Mouse (Mus musculus) cerebellum, adult 8-10 months (tissue): ENCODE results near the gene Mrpl30.

ENCODE experiments used
- DNase-seq: peaks from one replicate; pipeline ENCODE4 v3.0.0; 2022

Gene Mrpl30

DNA sequence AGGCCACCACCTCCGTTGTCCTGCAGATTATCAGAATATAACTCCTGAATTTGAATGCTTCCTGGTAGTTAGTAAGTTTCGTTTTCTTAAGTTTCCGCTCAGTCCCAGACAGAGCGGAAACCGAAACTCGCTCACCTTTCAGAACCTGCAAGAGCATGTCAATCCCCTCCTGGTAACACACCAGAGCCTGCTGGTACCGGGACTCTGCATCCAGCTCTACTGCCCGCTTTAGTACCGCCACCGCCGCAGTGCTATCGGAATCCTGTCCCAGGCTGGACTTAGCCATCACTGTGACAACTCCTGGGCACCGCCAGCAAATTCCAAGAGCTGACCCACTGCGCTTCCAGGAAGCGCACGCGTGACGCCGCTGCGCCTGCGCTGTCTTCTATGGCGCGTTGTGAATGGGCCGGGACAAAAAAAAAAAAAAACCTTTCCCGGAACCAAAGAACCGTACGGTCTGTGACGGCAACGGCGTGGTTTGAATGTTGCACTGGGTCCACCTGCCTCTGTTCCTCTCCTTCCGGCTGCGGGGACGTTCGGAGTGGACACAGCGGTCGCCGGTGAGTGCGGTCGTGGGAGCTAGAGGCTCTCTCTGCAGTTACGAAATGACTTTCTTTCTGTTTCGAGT, at the start of gene Mrpl30, which contains the start of gene Mitd1:
Gene Mrpl30 (plus strand): TSS at position 453 of the 628 bp plus-strand sequence.
Gene Mitd1 (minus strand): TSS at position 387 of the 628 bp plus-strand sequence.
- peak; percentile 94 for DNase-seq

DNA sequence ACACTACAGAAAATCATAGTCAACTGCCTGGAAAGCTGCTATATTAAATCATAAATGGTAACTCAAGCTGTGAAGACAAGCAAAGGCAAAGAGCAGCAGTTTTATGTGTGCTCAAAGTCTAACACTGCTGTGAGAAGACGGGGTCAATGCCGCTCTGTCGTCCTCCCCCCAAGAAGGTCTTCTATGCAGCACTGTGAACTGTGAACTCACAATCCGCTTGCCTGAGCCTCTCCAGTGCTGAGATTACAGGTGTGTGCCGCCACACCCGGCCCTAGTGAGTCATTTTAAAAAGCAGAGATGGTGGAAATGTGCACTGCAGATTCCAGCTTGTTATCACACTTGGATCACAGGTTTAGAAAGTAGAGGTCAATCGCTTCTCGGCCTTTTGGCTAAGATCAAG, 43.4 kb upstream of the Mrpl30 start:
- DNase-seq: no peak

GRCm38 (mm10) chr1:37850696-37851095, 39.6 kb upstream of the Mrpl30 start:
- no peak for DNase-seq

GRCm38 (mm10) chr1:37864511-37865400, 25.5 kb upstream of the Mrpl30 start:
- DNase-seq: peak; percentile 99

- no peak for DNase-seq
Observed at GRCm38 (mm10) chr1:37865401-37866215, 24.7 kb upstream of the Mrpl30 start.

DNA sequence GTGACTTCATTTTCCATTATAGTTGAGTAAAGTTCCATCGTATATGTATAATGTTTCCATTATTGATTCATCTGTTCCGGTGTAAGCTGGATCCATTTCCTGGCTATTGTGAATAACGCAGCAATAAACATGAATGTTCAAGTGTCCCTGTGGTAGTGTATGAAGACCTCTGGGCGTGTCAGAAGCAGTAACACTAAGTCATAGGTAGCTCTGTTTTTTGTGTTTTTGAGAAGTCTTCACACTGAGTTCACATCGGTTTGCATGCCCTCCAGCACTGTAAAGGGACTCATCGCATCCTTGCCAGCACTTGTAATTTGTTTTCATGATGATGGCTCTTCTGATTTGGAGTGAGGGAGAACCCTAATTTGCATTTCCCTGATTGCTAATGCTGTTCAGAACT, 24.0 kb upstream of the Mrpl30 start, which contains the start of gene Tsga10:
Gene Tsga10 (minus strand): TSS at position 144 of the 400 bp plus-strand sequence.
- DNase-seq: no peak

GRCm38 (mm10) chr1:37867056-37867455, 23.2 kb upstream of the Mrpl30 start:
- peak; percentile 44 for DNase-seq

GRCm38 (mm10) chr1:37867684-37868322, 22.5 kb upstream of the Mrpl30 start:
- DNase-seq: no peak

DNA sequence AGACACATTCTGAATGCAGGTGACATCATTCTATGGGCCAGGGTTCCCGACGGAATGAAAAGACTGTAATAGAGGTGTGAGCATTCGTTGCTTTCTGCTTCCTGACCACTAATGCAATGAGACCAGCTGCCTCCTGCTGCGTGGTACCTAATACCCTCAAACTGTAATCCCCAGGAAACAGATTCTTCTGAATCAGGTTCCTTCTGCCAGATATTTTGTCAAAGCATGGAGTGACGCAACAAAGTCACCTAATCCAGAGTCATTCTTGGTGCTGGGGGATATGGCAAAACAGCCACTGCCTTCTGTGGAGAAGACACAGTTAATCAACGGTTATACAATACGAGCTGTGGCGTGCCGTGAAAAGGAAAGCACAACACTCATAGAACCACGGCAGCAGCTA, 21.6 kb upstream of the Mrpl30 start:
- DNase-seq: no peak

- no peak for DNase-seq
Observed at GRCm38 (mm10) chr1:37869362-37869761, 20.9 kb upstream of the Mrpl30 start.

- no peak for DNase-seq
Observed at GRCm38 (mm10) chr1:37871704-37872103, 18.6 kb upstream of the Mrpl30 start, which contains the start of gene Lipt1. TSS of gene Lipt1 (plus strand) at chr1:37871738.

- peak; percentile 70 for DNase-seq
Observed at GRCm38 (mm10) chr1:37872131-37873067, 17.9 kb upstream of the Mrpl30 start.

- DNase-seq: no peak
Observed at GRCm38 (mm10) chr1:37873157-37873556, 17.1 kb upstream of the Mrpl30 start.

DNA sequence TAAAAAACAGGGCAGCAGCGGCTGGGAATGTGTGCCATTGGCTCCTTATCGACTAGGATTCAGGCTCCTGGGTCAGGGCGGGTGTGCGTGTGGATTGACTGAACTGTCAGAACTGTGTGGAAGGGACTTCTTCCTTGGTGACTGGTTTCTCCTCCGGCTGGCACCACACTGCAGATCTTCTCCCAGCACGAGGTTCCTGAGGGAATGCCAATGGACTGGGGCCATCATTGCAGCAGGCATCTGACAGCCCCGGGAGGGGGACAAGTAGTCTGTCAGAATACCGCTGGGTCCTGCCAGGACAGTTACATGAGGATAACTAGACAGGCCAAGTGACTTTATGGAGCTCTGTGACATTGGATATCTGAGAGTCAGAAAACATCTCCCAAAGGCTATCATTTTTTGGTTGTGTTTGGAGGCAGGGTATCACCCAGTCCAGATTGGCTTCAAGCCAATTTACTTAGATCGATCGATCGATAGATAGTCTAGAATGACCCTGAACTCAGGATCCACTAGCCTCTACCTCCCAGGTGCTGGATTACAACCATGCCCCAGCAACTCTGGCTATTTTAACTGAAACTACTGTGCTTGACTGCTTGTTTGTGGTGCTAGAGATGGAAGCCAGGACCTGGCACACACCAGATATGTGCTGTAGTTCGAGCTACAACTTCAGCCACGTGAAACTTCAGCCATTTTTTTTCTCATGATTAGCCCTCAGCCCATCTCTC, 12.4 kb upstream of the Mrpl30 start:
- no peak for DNase-seq

DNA sequence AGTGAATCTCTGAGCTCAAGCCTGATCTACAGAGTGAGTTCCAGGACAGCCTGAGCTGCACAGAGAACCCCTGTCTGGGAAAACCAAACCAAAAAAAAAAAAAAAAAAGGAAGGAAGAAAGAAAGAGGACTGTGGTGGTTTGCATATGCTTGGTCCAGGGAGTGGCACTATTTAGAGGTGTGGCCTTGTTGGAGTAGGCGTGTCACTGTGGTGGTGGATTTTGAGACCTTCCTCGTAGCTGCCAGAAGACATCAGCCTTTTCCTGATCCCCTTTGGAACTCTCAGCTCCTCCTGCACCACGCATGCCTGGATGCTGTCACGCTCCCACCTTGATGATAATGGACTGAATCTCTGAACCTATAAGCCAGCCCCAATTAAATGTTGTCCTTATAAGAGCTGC, 6.9 kb upstream of the Mrpl30 start:
- DNase-seq: no peak

- no peak for DNase-seq
Observed at GRCm38 (mm10) chr1:37884451-37884850, 5.8 kb upstream of the Mrpl30 start.

DNA sequence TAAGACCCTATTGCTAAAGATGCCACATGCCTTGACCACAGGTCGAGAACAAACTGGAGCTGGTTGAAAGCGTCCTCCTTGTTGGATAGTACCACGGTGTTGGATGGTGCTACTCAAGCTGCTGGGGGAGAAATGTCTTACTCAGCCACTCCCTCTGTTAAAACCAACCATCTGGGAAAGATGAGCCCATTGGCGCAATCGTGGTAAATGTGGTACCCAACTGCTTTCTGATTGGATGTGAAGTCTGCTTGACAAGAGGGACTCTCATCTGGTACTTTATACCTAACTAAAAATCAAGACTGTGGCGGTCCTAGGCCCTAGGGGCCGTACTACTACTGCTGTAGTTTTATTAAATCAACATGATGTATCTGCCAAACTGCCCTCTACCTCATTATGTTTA, 1.1 kb upstream of the Mrpl30 start:
- no peak for DNase-seq

- no peak for DNase-seq
Observed at GRCm38 (mm10) chr1:37891400-37891799, 1.1 kb downstream of the Mrpl30 start.

DNA sequence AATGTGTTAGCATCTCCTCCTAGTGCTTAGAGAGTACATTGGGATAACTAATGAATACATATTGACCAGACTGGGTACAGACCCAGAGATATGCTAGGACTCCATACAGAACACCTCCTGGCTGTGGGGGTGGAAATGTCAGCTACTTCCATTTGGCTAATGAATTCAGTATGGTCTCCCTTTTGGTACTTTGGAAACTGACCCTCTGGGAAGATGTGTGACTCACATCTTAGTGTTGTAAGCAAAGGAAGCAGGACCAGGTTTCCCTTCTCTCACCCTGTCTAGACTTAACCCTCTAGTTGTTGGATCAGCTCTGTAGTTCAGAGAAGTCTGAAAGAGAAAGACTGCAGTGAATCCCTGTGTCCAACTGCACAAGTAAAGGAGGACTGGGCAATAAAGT, 4.3 kb downstream of the Mrpl30 start:
- no peak for DNase-seq

DNA sequence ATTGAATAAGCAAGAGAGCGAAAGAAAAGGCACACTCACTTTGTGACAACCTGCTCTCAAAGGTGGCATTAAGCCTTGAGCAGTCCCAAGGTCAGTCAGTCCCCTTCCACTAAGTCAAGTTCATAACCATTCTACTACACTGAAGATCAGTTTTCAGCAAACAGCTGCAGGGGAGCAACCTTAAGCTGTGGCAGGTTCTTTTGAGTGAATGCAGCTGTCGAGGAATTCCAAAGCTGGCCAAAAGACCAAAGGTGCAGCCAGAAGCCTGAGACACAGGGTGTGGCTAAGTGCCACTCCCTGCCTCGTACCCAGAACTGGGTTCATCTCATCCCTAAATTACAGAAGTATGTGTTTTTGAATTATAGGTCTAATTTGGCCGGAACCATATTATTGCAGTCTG, 9.5 kb downstream of the Mrpl30 start:
- DNase-seq: no peak

DNA sequence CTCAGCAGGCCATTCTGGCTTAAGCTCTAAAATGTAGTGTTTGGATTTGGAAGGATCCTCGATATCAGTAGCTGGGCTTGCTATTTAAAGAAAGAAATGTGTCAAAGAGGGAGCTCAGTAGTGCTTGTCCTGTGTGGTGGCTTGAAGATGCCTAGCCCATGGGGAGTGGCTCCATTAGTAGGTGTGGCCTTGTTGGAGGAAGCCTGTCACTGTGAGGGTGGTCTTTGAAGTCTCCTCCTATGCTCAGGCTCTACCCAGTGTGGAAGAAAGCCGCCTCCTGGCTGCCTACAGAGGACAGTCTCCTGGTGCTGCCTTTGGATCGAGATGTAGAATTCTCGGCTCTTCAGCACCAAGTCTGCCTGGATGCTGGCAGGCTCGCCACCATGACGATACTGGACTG, 10.0 kb downstream of the Mrpl30 start:
- DNase-seq: no peak
